In genomic region chr13:40167871-40168270, GRCm38 (mm10) we compare ENCODE assay signal across 19 mouse cellular contexts.
A peak's percentile ranks its signal among the peaks of the same experiment; 100 is the strongest.
DNase-seq lines count a peak whose midpoint lies in the region; ATAC-seq lines count a peak whose summit lies in the region.
"Had no signal": no experiment of that assay in that cellular context is flagged by ENCODE, and none has a peak within 500 bp of the region (broad histone marks: within the 10 kb centered on the region; RNA-seq: fewer than 3 reads in every experiment).

No protein-coding gene starts in this region.

- 21% methylated on average over 7 of the region's 7 CpGs for WGBS in limb, embryonic 11.5 days
- WGBS in forebrain, embryonic 16.5 days = 72% methylated on average over 7 of the region's 7 CpGs

- DNase-seq in kidney, postnatal 14 days = peak; percentile 3
- DNase-seq in kidney, postnatal 25 days = no peak
- DNase-seq in embryo, embryonic 10.5 days (ENCODE audit: low spot score) = peak; percentile 52
- DNase-seq in embryo, embryonic 9.5 days (ENCODE audit: extremely low spot score) = peak; percentile 20
- peak; percentile 44 for DNase-seq in limb, embryonic 11.5 days (ENCODE audit: low spot score)
- DNase-seq: adrenal gland, postnatal 36 days; cerebellum, adult 9-10 months; kidney, adult 2 months; left cerebral cortex, postnatal 4 days had no signal

- no peak overlapping the region for H3K4me2 ChIP-seq in limb, embryonic 11.5 days (ENCODE audit: low read depth, severe bottlenecking)
- no peak overlapping the region for H3K4me2 ChIP-seq in forebrain, embryonic 16.5 days (ENCODE audit: low read length)
- H3K4me2 ChIP-seq: embryonic facial prominence, embryonic 15.5 days; hindbrain, embryonic 15.5 days; liver, embryonic 12.5 days; lung, embryonic 15.5 days; neural tube, embryonic 12.5 days had no signal

- ATAC-seq in limb, embryonic 11.5 days (ENCODE audit: insufficient number of reproducible peaks, low FRiP score, low TSS enrichment, low read depth) = 0 out of 2 replicates have a peak, but pooled peaks have one; percentile 35
- ATAC-seq in erythroid progenitor cell, adult 5-6 weeks (replicated peaks; ENCODE audit: low FRiP score, poor library complexity, severe bottlenecking) = no peak
- no peak for ATAC-seq in forebrain, embryonic 16.5 days
- ATAC-seq: liver, embryonic 12.5 days had no signal

- no peaks in the 10 kb centered on the region for H3K9me3 ChIP-seq in limb, embryonic 11.5 days (ENCODE audit: control insufficient read depth, low read length)
- H3K9me3 ChIP-seq in forebrain, embryonic 16.5 days (ENCODE audit: control insufficient read depth, low read length) = no peaks in the 10 kb centered on the region
- H3K9me3 ChIP-seq: embryonic facial prominence, embryonic 15.5 days; hindbrain, embryonic 15.5 days; liver, embryonic 12.5 days; lung, embryonic 15.5 days; neural tube, embryonic 12.5 days had no signal

- no peaks in the 10 kb centered on the region for H3K27me3 ChIP-seq in limb, embryonic 11.5 days (ENCODE audit: control insufficient read depth, insufficient read depth, low read length)
- no peaks in the 10 kb centered on the region for H3K27me3 ChIP-seq in forebrain, embryonic 16.5 days (replicated peaks; ENCODE audit: control insufficient read depth, insufficient read depth, low read length)
- H3K27me3 ChIP-seq: embryonic facial prominence, embryonic 15.5 days; hindbrain, embryonic 15.5 days; liver, embryonic 12.5 days; neural tube, embryonic 12.5 days had no signal

- no peaks in the 10 kb centered on the region for H3K36me3 ChIP-seq in limb, embryonic 11.5 days (ENCODE audit: control insufficient read depth, insufficient read depth, low read length)
- no peaks in the 10 kb centered on the region for H3K36me3 ChIP-seq in forebrain, embryonic 16.5 days (ENCODE audit: control insufficient read depth, insufficient read depth)
- H3K36me3 ChIP-seq: embryonic facial prominence, embryonic 15.5 days; G1E; hindbrain, embryonic 15.5 days; liver, embryonic 12.5 days; lung, embryonic 15.5 days; neural tube, embryonic 12.5 days had no signal

- no peak overlapping the region for H3K9ac ChIP-seq in limb, embryonic 11.5 days (ENCODE audit: low read length)
- no peak overlapping the region for H3K9ac ChIP-seq in forebrain, embryonic 16.5 days (replicated peaks; ENCODE audit: low read depth, low read length)
- H3K9ac ChIP-seq: embryonic facial prominence, embryonic 15.5 days; hindbrain, embryonic 15.5 days; liver, embryonic 12.5 days; lung, embryonic 15.5 days; neural tube, embryonic 12.5 days had no signal

- H3K4me3 ChIP-seq in limb, embryonic 11.5 days (ENCODE audit: low read depth, low read length) = no peak overlapping the region
- H3K4me3 ChIP-seq in forebrain, embryonic 16.5 days (replicated peaks; ENCODE audit: low read length) = no peak overlapping the region
- H3K4me3 ChIP-seq: embryonic facial prominence, embryonic 15.5 days; hindbrain, embryonic 15.5 days; layer of hippocampus, adult 2 months; liver, embryonic 12.5 days; lung, embryonic 15.5 days; neural tube, embryonic 12.5 days had no signal

- H3K4me1 ChIP-seq in limb, embryonic 11.5 days (ENCODE audit: control insufficient read depth, insufficient read depth, low read length) = peaks cover 3% of the 10 kb centered on the region; the same call in 1 of the 2 replicates
- no peaks in the 10 kb centered on the region for H3K4me1 ChIP-seq in forebrain, embryonic 16.5 days (replicated peaks; ENCODE audit: control insufficient read depth, insufficient read depth, low read length)
- H3K4me1 ChIP-seq: embryonic facial prominence, embryonic 15.5 days; hindbrain, embryonic 15.5 days; liver, embryonic 12.5 days; neural tube, embryonic 12.5 days had no signal

- no peak overlapping the region for H3K27ac ChIP-seq in limb, embryonic 11.5 days (replicated peaks; ENCODE audit: low read depth, low read length)
- no peak overlapping the region for H3K27ac ChIP-seq in forebrain, embryonic 16.5 days (ENCODE audit: low read length)
- H3K27ac ChIP-seq: embryonic facial prominence, embryonic 15.5 days; hindbrain, embryonic 15.5 days; layer of hippocampus, adult 2 months; liver, embryonic 12.5 days; lung, embryonic 15.5 days; neural tube, embryonic 12.5 days; stomach, postnatal 0 days had no signal

Comparison
In these comparisons a context has a peak if more than half of its experiments do, and no peak if none do; other contexts are left out.
1. DNase-seq: peak in kidney, postnatal 14 days (single experiment), embryo, embryonic 10.5 days (single experiment), embryo, embryonic 9.5 days (single experiment) and limb, embryonic 11.5 days (single experiment); none in kidney, postnatal 25 days (0 of 2).